Mouse (Mus musculus): ENCODE results near the gene Tas2r143. TPM values are rescaled to one million over a fixed set of nuclear protein-coding genes. Genes with fewer than 3 reads are reported as not detected.

The Tas2r143 gene
- total RNA-seq, 2 experiments from 2014 or later, result not detected

DNA sequence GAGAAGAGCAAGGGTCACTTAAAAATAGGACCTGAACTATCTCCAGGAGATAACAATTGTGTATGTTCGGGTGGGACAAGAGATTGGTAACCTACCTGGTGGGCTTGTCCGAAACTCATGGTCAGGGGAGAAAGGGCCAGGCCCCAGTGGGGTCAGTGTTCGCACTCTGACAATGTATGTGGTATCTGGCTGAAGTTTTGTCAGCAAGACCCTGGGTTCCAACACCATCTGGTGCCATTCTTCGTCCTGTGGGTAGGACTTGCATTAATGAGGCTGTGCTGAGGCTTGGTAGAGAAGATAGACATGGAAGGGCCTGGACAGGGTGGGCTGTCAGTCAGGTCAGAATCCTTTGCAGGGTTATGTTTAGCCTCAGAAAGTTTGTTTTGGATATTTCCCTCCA is 36.0 kb upstream of the Tas2r143 start:
- no peak for DNase-seq
- intact Hi-C loops (cut with DNase I), result no loop called here

DNA sequence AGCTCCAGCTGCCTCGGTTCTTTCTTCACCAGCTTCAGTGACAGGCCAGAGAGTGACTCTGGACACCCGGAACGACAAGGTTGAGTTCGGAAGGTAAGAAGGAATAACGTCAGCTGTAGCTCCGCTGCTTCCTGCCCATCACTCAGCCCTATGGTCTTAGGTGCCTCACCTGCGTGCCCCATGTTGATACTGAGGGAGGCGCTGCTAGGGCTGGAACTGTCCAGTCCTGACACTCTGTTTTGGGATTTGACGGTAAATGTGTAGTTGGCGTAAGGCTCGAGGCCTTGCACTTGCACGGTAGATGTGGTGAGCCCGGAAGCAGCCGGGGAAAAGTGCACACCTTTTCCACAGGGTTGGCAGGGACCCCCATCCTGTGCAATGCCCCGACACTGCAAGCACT is 35.4 kb upstream of the Tas2r143 start:
- no peak for DNase-seq
- intact Hi-C loops (cut with DNase I), result no loop called here

DNA sequence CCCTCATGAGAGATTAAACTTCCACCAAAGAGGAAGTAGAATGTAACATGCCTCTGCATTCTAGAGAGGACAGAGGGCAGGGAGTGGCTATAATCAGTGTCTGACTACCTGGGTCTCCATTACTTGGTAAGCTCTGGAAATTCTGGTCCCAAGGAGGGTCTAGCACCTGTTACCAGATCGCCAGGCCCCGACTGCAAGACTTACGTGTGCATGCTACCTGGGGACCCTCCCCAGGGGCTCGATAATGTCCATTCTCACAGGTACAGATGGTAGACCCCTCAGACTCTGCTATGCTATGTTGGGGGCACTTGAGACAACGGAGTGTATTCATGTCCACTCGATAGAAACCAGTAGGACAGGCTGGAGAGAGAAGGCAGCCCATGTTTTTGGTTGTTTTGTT is 34.8 kb upstream of the Tas2r143 start:
- no peak for DNase-seq
- intact Hi-C loops (cut with DNase I), result no loop called here

DNA sequence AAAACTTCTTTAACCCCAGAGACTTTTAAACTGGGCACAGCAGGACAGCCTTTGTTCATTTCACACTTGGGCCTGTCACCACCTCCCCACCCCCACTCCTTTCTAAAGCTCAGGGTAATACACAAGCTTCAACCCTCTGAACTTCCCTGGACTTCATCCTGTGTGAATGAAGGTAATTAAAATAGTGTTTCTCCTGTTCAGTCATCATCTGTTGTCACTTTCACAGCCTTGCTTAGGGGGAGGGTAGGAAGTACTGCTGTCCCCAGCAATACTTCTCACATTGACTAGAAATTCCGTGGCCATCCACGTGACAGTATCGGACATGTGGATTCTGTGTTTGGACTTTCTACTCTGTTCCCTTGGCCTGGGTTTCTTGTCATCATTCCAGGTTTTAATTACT is 30.2 kb upstream of the Tas2r143 start:
- intact Hi-C loops (cut with DNase I), result no loop called here
- no peak for DNase-seq

DNA sequence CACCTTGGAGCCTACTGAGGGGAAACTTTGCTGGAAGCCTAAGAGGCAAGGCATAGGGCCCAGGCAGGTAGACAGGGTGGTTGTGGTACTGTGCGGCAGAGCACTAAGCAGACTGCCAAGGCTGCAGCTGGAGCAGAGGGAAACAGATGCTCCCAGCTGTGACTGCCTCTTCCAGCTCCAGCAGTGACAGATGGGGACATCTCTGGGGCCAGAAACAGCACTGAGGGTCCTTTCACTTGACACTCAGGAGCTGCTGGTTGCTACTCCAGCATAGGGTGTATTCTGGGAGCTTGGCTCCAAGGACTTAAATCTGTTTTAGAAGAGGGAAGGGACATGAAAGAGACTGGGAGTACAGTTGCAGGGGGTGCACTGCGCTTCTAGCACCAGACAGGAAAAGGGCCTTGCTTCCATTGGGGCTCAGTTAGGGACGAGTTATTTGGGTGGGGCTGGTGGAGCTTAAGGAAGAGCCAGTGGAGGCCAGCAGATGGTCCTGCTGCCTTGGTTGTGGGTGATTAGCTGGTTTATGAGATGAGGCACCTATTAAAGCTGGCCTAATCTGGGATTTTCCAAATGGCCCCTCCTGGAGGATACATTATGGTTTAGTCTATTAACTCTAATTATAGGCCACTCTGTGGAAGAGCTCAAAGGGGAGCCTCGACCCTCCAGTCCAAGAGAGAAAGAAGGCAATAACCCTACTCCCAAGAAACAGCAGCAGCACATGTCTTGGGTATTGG is 29.2 kb upstream of the Tas2r143 start:
- intact Hi-C loops (cut with DNase I), result no loop called here
- DNase-seq, result no peak

DNA sequence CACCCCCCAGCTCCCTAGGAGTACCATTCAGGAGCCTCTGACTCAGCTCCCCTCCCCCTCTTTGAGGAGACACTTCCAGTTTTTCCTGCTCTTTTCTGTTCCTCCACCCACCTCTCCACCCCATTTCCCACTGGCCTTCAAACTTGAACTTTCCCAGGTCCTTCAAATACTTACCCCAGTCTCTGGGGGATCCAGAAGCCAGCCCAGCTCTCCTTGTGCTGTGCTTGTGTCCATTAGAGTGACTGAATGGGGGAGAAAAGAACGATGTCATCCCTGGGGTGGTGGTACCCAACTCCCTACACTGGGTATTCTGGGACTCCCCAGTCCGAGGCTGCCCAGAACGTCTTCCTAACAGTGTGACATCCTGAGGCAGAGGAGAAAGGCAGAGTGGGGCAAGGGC is 28.0 kb upstream of the Tas2r143 start:
- intact Hi-C loops (cut with DNase I), result loop anchor here (2.0 kb wide), 1 partner anchor 23 kb away; the partner anchor contains the start of gene Zyx
- no peak for DNase-seq

DNA sequence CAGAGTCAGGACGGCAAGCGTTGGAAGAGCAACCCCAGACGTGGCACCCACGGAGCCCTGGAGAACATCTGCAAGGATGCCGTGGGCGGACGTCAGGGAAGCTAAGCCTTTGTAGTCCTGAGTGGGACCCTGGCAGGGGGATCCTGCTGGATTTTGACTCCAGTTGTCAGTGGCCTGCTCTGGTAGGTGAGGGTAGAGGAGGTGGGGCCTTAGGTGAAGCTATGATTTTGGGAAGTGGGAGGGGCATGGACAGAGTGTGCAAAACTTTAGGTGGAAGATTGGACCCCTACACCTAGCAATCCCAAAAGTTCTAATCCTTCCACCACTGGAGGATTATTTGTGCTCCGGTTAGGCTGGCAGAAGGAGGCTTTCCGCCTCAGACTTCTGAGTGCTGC is 27.6 kb upstream of the Tas2r143 start:
- intact Hi-C loops (cut with DNase I), result loop anchor here (2.0 kb wide), 1 partner anchor 24 kb away; the partner anchor contains the start of gene Zyx
- DNase-seq, result no peak

DNA sequence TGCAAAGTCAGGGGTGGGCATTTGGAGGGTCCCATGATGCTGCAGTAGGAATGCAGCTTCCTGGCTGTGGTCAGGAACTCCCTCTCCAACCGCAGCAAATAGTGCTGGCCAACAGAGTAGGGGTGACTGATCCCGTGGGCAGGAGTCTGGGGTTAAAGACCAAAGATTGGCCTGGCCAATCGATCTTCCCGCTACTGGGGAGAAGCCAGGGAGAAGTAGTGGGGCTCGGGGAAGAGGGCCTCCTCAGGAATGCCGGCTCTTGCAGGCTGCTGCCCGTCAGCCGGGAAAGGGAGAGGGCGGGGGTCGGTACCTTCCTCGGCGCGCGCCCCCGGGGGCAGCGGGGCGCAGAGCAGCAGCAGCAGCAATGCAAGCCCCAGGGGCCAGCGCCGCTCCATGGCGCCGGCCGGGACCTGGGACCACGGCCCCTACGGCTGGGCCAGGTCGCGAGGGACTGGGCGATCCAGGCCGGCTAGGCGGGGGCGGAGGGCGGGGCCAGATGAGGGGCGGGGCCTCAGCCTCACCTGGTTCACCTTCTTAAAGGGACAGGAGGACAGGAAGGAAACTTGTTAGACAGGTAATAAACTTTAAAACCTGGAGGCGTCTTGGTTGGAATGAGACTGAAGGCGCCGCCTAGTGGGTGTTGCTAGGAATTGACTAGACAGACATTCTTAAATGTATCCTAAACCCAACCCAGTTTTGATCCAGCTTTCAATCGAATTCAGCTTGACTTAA is 27.1 kb upstream of the Tas2r143 start, which contains the start of gene Epha1:
Epha1 (minus strand) TSS at position 453 of the 732 bp plus-strand sequence.
- peak in 1 of 2 experiments; percentile 69 for DNase-seq
- intact Hi-C loops (cut with DNase I), result loop anchor here (2.0 kb wide), 1 partner anchor 24 kb away; the partner anchor contains the start of gene Zyx

DNA sequence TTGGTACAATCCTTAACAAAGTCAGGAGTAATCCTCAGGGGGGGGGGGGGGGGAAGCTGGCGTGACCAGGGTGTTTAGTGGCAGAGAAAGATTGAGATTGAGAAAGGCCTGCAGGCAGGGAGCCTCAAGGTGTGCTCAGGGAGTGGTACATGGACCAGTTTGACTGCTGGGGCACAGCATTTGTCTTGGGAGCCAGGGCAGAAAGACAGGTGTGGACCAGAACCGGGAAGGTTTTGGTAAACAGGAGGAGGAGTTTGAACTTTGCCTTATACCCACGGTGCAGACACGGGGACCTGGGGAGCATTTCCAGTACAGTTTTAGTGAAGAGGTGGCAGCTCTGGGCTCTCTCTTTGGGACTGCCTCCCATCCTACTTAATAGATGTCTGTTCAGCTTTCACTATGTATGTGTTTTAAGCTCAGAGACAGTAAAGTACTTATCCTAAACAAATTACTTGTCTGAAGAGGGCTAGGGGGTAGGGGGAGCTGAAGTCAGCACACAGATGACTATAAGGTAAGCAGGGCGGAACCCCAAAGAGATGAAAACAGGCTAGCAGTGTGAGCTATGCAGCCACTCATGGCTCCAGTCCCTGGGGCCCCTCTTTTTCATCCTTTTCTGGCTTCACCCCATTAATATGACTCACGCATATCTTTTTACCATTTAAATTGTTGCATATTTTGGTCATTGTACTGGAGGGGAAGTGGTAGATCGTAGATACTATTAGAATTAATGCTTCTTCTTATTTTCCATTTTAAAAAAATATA is 26.2 kb upstream of the Tas2r143 start:
- intact Hi-C loops (cut with DNase I), result loop anchor here (2.0 kb wide), 1 partner anchor 25 kb away; the partner anchor contains the start of gene Zyx
- DNase-seq, result no peak

DNA sequence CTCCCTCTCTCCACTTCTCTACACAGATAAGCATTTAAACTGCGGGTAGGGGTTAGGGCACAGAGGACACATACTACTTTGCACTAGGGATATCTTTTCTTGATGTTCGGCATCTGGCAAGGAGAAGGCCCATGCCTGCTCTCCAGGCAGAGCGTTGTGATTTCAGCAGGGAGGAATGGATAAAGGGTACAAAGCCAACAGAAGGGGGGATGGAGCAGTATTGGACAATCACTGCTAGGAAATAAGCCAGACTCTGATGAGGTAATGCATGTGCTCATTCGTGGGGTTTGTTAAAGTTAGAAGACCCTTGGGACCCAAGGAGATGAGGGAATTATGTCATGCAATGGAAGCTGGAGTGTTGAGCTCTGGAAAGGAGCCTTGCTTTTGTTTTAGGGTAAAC is 25.3 kb upstream of the Tas2r143 start:
- intact Hi-C loops (cut with DNase I), result no loop called here
- DNase-seq, result peak in 1 of 2 experiments; percentile 54

DNA sequence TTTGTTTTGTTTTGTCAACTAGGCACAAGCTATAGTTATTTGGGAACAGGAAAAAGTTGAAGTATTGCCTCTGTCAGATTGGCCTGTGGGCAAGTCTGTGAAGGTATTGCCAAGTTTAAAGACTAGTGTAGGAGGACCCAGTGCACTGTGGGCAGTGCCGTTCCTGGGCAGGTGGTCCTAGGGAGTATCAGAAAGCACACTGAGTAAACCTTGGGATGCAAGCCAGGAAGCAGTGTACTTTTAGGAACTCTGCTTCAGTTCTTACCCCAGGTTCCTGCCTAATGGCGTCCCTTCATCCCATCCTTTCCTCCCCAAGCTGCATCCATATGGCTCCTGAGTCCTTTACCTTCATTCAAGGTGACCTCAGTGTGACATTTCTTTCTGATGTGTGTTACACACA is 24.9 kb upstream of the Tas2r143 start:
- intact Hi-C loops (cut with DNase I), result no loop called here
- DNase-seq, result no peak

DNA sequence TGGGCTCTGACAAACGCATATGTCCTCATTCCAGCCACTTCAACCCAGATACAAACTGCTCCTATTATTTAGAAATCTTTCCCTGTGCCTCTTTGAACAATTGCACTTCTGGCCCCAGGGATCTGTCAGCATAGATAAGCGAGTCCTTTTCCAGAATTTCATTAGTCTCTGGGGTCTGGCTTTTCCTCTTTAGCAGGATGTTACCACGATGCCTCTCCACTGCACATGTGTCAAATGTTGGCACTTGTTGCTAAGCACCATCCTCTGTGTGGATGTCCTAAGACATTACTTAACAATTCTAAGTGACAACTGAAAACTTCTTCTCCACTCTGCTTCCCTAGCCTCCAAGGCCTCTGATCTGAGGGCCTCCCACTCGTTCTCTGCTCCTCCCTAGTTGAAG is 24.0 kb upstream of the Tas2r143 start:
- DNase-seq, result no peak
- intact Hi-C loops (cut with DNase I), result no loop called here

DNA sequence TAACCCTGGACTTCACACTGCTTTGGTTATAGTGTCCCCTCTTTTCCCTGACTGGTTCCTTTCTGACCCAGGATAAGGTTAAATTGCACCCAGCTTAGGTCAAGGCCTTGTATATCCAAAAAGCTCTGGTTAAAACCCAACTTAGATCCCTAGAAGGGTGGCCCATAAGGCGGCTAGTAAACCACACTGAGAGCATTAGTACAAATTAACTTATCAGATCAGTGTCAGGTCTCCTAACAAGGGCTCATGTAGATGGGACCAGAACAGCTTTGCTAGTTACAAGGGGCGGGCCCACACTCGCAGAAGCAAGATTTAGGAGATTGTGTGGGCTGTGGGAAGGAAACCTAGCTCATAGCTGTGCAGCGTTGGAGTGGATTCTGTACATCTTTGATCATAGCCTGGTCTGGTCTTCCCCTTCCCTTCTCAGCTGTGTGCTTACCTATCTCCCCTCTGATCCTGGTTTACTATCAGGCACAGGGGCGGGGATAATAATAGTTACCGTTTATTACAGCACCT is 23.5 kb upstream of the Tas2r143 start:
- intact Hi-C loops (cut with DNase I), result no loop called here
- no peak for DNase-seq

DNA sequence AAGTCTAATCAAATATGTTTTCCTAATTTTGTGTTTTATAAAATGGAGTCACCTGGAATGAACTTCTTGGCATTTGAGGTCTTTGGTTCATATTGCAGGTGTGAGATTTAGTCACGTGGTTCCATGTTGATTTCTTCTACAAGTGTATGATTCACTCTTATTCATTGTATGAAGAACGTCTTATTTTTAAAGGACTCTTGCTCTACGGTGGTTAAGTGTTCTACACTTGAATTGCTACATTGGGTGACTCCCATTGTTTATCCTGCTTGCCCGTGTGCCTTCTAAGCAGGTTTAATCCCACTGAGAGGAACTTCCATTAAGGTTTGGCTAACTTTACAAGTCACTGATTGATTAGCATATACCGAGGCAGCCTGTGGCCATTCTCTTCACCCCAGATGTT is 22.8 kb upstream of the Tas2r143 start:
- no peak for DNase-seq
- intact Hi-C loops (cut with DNase I), result no loop called here

DNA sequence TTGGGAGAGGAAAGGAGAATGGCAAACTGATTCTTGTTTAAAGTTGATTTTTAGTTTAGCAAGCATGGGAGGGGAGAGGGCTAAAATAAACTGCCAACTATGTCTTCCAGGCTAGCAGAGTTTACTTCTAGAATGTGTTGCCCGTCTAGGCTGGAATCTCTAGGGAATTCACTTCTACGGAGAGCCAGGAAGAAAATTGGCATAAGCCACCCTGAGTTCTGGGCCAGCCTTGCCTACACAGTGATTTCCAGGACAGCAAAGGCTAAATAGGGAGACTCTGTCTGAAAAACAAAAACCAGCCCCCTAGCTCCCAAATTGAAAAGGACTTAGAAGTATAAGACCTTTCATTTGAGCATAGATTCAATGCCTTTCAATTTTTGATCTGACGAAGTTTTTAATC is 20.5 kb upstream of the Tas2r143 start:
- intact Hi-C loops (cut with DNase I), result no loop called here
- no peak for DNase-seq

DNA sequence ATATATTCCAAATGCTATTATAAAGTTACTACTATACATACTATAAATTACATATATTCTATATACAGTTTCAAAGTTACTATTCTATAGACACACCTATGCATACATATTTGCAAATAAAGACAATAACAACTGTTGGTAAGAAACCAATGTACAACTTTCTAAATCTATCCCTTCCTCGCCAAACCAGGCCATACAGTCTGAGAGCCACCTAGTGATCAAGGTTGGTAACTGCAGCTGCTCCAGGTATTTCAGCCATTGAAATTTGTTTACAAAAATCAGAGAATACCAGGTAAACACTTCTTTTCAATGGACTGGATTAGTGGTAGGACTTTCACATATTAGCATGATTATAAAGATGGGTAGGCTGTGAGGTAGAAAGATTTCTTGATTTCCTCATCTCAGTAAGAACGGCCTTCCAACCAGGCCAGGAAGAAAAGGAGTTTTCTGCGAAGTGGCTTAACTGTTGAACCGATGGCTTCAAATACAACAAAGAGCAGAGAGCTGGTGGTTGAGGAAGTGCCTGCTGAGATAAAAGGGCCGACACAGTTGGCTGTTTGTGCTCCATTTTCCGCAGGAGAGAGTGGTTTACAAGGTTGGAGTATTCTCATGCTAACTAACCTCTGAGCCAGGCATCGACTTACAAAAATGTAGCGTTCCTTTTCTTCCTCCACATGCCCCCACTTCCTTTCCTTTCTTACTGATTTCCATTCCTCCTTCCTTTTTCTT is 19.5 kb upstream of the Tas2r143 start:
- intact Hi-C loops (cut with DNase I), result loop anchor here (1.0 to 5.0 kb wide), 4 partner anchors 31 to 202 kb away; partner anchors contain the start of gene Zyx
- DNase-seq, result peak; percentile 15 to 65

DNA sequence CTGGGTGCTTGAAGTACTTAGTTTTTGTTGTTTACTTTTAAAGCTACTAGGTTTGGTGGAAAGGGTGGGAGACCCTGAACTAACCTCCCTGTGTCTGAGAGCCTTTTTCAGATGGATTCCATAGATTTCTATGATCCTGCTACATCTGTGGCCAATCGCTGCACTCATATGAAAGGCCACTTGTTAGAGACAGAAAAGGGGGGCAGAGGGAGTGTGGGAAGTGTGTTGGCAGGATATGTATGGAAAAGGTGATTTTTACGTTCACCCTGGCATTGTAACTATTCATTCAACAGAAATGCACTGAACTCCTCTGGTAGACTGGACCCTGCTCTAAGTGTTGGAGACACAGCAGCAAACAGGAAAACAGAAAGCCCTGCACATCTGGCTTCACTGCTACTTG is 18.8 kb upstream of the Tas2r143 start:
- intact Hi-C loops (cut with DNase I), result loop anchor here (2.0 to 5.0 kb wide), 3 partner anchors 154 to 202 kb away; no protein-coding TSS in a partner anchor
- DNase-seq, result no peak

DNA sequence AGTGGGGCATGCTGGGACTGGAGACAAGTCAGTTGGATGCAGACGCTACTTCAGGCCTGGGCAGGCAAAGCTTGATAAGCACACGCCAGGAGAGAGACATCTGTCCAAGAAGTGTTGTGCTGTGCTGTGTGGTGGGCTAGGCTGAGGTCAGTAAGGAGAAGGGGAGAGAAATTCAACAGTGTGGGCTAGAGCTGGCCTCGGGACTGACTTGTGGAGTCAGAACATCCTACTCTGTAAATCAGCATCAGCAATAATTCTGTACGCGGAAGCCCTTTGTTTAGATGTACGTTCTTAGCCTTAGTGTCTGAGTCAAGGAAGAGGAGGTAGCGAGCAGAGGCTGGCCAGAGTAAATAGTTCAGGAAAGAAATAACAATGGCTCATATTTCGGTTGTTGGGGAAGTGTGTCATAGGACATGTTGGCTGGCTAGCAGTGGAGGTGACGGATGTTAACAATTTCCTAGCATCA is 18.1 kb upstream of the Tas2r143 start:
- no peak for DNase-seq
- intact Hi-C loops (cut with DNase I), result loop anchor here (2.0 to 5.0 kb wide), 3 partner anchors 155 to 201 kb away; no protein-coding TSS in a partner anchor

DNA sequence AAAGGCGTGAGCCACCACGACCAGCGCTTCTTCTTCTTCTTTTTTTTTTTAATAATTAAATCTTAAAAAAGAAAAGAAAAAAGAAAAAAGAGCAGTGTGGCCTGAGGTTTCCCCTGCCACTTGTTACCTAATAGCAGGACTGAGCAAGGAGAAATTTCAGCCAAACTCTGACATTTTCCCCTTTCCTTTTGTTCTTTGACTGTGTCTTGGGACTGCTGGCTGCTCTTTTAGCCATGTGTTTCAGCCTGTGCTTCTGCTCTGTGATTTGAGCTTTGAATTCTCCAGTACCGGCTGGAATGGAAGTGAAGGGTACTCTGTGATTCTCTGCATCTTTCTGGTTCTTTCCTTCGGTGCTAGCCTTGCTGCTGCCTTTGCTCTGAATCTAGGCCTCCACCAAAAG is 16.7 kb upstream of the Tas2r143 start:
- intact Hi-C loops (cut with DNase I), result loop anchor here (5.0 kb wide), 2 partner anchors 156 to 159 kb away; no protein-coding TSS in a partner anchor
- no peak for DNase-seq

DNA sequence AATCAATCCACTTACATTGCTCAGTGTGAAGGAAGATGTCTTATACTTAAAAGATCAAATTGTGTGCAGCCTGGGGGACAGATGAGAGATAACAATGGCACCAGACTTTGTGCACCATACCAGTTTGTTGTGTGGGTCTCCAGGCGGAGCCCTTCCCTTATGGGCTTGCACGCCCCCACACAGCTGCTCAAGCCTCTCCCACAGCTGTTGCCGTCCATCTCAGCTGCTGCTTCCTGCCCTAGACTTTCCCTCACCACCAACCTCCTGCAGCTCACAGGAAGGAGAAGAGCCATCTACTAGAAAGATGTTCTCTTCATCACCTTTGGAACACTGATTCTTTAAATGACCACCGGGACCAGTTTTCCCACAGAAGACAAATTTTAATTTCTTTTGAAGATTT is 14.4 kb upstream of the Tas2r143 start:
- intact Hi-C loops (cut with DNase I), result no loop called here
- no peak for DNase-seq

All from heart, postnatal 36 days (tissue).